Mouse (Mus musculus): ENCODE measurements around the gene Mss51. TPM values are rescaled to one million over a fixed set of nuclear protein-coding genes. Genes with fewer than 3 reads are reported as not detected.

Gene Mss51
- 100 to 1,000 TPM; 250 to 371 (median 286) TPM for total RNA-seq (2022)

DNA sequence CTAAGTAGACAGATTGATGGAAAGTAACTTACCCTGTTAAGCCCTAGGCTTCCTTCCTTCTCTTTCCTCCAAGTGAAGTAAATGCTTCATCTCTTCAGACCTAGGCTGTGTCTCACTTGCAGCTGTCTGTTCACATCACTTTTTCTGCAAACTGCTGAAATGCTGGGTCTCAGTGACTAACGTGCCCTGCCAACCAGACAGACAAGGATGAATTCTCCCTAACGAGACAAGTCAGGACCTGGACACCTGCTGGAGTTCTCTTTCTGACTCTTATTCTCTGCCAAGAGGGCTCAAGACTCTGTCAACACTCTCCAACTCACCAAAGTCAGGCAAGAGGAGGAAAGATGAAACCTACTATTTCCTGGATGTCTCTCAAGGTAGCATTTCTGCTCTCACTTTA, at the start of gene Mss51:
TSS of gene Mss51 (minus strand) at position 299 of the 400 bp plus-strand sequence.
- peak in 1 of 2 experiments; percentile 32 for DNase-seq (ENCODE audit: low spot score in 2 of 2)

DNA sequence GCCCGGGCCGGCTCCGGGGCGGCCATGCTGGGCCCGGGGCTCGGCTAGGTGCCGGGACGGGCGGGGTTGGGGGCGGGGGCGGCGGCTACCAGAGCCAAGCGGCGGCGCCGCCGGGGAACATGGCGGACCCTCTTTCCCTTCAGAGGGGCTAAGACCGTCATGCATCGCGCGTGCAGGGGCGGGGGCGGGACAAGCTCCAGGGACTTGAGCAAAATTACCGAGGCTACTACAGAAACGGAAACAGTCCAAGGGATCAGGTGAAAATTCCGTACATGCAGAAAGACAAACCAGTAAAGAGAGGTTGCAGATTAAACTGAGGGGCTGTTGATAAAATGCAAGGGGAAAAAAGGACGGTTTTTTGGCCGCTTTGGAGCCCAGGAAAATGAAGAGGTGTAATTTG, 49.7 kb upstream of the Mss51 start, which contains the start of gene Ppp3cb:
TSS of gene Ppp3cb (minus strand) at position 159 of the 400 bp plus-strand sequence.
- peak; percentile 50 to 72 for DNase-seq (ENCODE audit: low spot score in 2 of 2)

GRCm38 (mm10) chr14:20545529-20546331, 49.0 kb upstream of the Mss51 start:
- peak; percentile 89 to 91 for DNase-seq (ENCODE audit: low spot score in 2 of 2)

- no peak for DNase-seq (ENCODE audit: low spot score in 2 of 2)
Measured at GRCm38 (mm10) chr14:20544467-20545411, 48.0 kb upstream of the Mss51 start.

DNA sequence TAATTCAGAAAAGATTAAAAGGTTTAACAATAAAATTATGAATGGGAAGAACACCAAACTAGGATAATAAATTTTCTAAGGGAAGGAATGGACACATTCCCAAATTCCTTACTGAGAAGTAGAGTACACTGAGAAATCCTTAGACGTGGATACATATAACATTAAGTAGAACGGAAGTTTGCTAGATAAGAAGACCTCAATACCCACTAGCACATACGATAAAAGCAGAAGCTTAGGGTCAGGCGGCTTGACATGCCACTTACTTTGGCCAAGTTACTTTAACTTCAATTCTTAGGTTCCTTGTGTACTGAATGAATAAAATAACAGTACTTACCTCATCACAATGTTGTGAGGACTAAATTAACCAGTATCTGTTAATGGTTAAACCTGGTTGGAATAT, 32.9 kb upstream of the Mss51 start:
- no peak for DNase-seq (ENCODE audit: low spot score in 2 of 2)

- DNase-seq (ENCODE audit: low spot score in 2 of 2), result no peak
Measured at GRCm38 (mm10) chr14:20520179-20520578, 23.5 kb upstream of the Mss51 start.

GRCm38 (mm10) chr14:20508424-20508823, 11.7 kb upstream of the Mss51 start:
- no peak for DNase-seq (ENCODE audit: low spot score in 2 of 2)

GRCm38 (mm10) chr14:20502966-20503365, 6.3 kb upstream of the Mss51 start:
- DNase-seq (ENCODE audit: low spot score in 2 of 2), result no peak

DNA sequence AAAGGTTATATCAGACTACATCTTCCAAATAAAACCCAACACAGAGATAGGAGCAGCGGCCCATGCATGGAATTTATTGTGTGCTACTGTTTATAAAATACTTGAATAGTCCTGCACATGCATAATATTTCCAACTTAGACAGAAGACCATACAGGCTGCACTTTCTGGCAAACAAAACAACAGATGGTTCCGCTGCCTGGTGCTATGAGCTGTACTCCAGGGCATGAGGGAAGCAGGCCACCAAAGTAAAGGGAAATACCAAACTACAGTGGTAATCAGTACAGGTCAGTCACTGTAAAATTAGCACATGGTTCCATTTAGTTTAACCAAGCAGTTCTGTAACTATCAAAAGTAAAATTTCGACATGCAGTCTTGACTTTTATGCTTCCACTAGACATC, 3.3 kb upstream of the Mss51 start:
- no peak for DNase-seq (ENCODE audit: low spot score in 2 of 2)

DNA sequence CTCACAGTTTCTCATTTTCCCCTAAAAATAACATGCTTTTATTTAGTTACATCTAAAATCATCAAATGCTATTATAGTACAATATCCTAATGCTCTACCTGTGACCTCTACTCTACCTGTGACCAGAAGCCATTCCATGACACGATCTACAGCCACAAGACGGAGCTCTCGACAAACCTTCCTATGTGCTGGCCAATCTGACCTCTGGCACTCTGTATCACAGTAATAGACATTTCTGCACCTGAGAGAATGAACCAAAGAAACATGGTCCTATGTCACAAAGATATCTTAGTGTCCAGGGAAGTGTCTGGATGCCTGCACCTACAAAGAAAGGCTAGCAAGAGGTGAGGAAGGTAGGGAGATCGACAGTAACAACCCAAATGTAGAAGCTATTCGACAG, 10.7 kb downstream of the Mss51 start:
- no peak for DNase-seq (ENCODE audit: low spot score in 2 of 2)

- no peak for DNase-seq (ENCODE audit: low spot score in 2 of 2)
Measured at GRCm38 (mm10) chr14:20482051-20482751, 14.5 kb downstream of the Mss51 start.

GRCm38 (mm10) chr14:20481211-20481610, 15.5 kb downstream of the Mss51 start:
- DNase-seq (ENCODE audit: low spot score in 2 of 2), result peak in 1 of 2 experiments; percentile 19

DNA sequence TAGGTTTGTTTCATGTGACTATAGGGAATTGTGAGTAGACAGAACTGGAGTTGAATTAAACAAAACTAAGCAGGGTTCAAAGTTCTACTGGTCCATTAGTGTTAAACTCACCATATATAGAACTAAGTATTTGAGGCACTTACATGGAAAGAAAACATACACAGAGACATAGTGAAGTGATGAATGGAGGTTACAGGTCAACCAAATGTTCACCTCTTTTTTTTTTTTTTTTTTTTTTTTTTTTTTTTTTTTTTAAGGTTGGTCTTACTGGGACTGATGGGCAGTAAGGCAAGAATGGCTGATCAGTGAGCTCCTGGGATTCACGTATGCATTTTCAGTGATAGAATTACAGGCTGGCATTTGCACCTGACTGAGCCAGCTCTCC, 16.5 kb downstream of the Mss51 start:
- DNase-seq (ENCODE audit: low spot score in 2 of 2), result no peak

- peak; percentile 67 to 73 for DNase-seq (ENCODE audit: low spot score in 2 of 2)
Measured at GRCm38 (mm10) chr14:20479291-20480194, 17.2 kb downstream of the Mss51 start, which contains the start of gene Anxa7. TSS of gene Anxa7 (minus strand) at chr14:20480133.

DNA sequence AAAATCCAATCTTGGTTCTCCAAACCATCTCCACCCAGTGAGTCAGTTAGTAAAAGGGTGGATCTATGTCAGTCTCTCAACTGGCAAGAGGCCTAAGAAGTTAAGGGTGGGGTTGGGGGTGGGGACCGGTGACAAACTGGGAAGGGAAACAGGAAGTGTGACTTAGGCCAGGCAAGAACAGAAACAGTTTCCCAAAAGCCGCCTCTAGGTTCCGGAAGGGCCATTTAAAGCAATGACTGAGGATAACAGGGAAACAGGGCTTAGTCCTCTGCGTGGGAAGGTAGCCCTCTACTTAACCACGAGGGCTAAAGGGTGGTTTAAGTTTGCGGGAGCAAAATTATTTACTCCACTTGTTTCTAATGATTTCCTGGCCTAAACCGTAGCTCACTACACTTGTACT, 17.9 kb downstream of the Mss51 start:
- DNase-seq (ENCODE audit: low spot score in 2 of 2), result peak in 1 of 2 experiments; percentile 20

GRCm38 (mm10) chr14:20478385-20478784, 18.3 kb downstream of the Mss51 start:
- DNase-seq (ENCODE audit: low spot score in 2 of 2), result no peak

- DNase-seq (ENCODE audit: low spot score in 2 of 2), result no peak
Measured at GRCm38 (mm10) chr14:20477261-20478025, 19.3 kb downstream of the Mss51 start.

- DNase-seq (ENCODE audit: low spot score in 2 of 2), result no peak
Measured at GRCm38 (mm10) chr14:20460216-20460615, 36.5 kb downstream of the Mss51 start.

DNA sequence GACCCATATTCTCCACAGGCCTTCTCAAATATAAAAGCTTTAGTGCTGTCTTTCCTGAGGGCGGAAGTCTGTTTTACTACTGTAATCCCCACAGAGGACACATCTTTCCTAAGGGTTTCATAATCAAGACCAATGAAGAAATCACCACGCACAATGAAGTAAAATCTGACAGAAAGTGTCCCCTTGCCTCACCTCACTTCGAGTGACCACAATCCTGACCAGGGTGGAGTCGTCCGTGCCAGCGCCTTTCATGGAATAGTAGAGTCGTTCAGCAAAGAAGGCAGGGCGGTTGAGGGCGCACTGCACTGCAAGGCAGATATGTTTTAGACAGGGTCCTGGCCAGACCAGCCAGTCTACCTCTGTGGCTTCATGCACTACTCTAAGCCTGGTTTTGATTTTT, 38.3 kb downstream of the Mss51 start:
- no peak for DNase-seq (ENCODE audit: low spot score in 2 of 2)

DNA sequence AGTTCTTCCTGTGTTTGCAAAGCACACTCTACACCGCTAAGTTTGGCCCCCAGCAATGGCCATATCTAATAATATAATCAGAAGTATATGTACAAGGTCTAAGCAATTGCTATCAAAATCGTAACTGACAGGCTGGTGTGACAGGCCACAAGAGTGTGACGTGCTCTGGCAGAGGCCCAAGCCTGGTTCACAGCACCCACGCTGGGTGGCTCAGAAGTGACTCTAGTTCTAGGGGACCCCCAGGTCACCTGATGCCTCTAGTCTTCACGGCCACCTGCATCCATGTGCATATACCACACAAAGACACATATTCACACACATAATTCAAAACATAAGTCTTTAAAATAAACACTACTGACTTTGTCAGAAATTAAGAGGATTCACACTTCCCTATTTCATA, 43.8 kb downstream of the Mss51 start:
- no peak for DNase-seq (ENCODE audit: low spot score in 2 of 2)

Data from gastrocnemius, adult 8-10 months (tissue).